Mouse (Mus musculus) fat pad, adult 2 months (tissue): ENCODE data around the gene Psen2.

ENCODE experiments used
- DNase-seq: peaks from one replicate; pipeline ENCODE4 v3.0.0-alpha.2; 2011; ENCODE audit warnings: low read depth, low spot score; ENCODE audit errors: extremely low read depth

Gene Psen2

GRCm38 (mm10) chr1:180263364-180263997 is at the start of gene Psen2:
Psen2 (minus strand) TSS chr1:180263438.
- peak; percentile 57 for DNase-seq

- DNase-seq, result no peak
Observed at GRCm38 (mm10) chr1:180312792-180313311, 49.6 kb upstream of the Psen2 start.

- no peak for DNase-seq
Observed at GRCm38 (mm10) chr1:180312286-180312685, 49.0 kb upstream of the Psen2 start.

- DNase-seq, result no peak
Observed at GRCm38 (mm10) chr1:180308897-180309296, 45.7 kb upstream of the Psen2 start.

GRCm38 (mm10) chr1:180307661-180308060 is 44.4 kb upstream of the Psen2 start:
- DNase-seq, result peak; percentile 70

GRCm38 (mm10) chr1:180306889-180307288 is 43.7 kb upstream of the Psen2 start:
- no peak for DNase-seq

- DNase-seq, result no peak
Observed at GRCm38 (mm10) chr1:180303600-180303999, 40.4 kb upstream of the Psen2 start.

- no peak for DNase-seq
Observed at GRCm38 (mm10) chr1:180302253-180303120, 39.2 kb upstream of the Psen2 start.

- DNase-seq, result no peak
Observed at GRCm38 (mm10) chr1:180300997-180301396, 37.8 kb upstream of the Psen2 start.

- DNase-seq, result no peak
Observed at GRCm38 (mm10) chr1:180300292-180300691, 37.1 kb upstream of the Psen2 start.

- DNase-seq, result no peak
Observed at GRCm38 (mm10) chr1:180299697-180300096, 36.5 kb upstream of the Psen2 start.

GRCm38 (mm10) chr1:180296088-180296487 is 32.9 kb upstream of the Psen2 start:
- DNase-seq, result no peak

GRCm38 (mm10) chr1:180290358-180290757 is 27.1 kb upstream of the Psen2 start:
- no peak for DNase-seq

- DNase-seq, result no peak
Observed at GRCm38 (mm10) chr1:180289788-180290187, 26.6 kb upstream of the Psen2 start.

GRCm38 (mm10) chr1:180288872-180289468 is 25.7 kb upstream of the Psen2 start:
- no peak for DNase-seq

- no peak for DNase-seq
Observed at GRCm38 (mm10) chr1:180288227-180288626, 25.0 kb upstream of the Psen2 start.

- no peak for DNase-seq
Observed at GRCm38 (mm10) chr1:180286081-180286831, 23.0 kb upstream of the Psen2 start.

GRCm38 (mm10) chr1:180283813-180284768 is 20.9 kb upstream of the Psen2 start:
- DNase-seq, result no peak

GRCm38 (mm10) chr1:180282581-180282980 is 19.3 kb upstream of the Psen2 start:
- DNase-seq, result no peak

GRCm38 (mm10) chr1:180279648-180280047 is 16.4 kb upstream of the Psen2 start:
- peak; percentile 87 for DNase-seq
